Mouse (Mus musculus) megakaryocyte, embryonic 14.5 days (primary cell): ENCODE results near the gene Kdm7a.

Experiments
- FLI1 ChIP-seq: IDR thresholded peaks from 2 replicates; pipeline ENCODE4 v1.6.1; 2012; ENCODE audit warnings: low read length, inconsistent platforms, mixed read lengths
- GATA1 ChIP-seq: IDR thresholded peaks from 3 replicates; pipeline ENCODE4 v1.6.1; 2012; ENCODE audit warnings: mixed read lengths, low read length, inconsistent platforms, borderline replicate concordance

GRCm38 (mm10) chr6:39112701-39113100, 93.9 kb downstream of the Kdm7a start:
- TF ChIP-seq GATA1 (no peak), FLI1 (no peak)
